Mouse (Mus musculus) heart, postnatal 14 days (tissue): ENCODE data around the gene Eomes. TPM values are rescaled to one million over a fixed set of nuclear protein-coding genes. Genes with fewer than 3 reads are reported as not detected.

ENCODE experiments used
- DNase-seq, 2 experiments: peaks; one replicate each; pipeline ENCODE4 v3.0.0; 2021 to 2022
- intact Hi-C: fragments of 180-260 bp; cut with DNase I; formaldehyde crosslinking; loops from one replicate; pipeline ENCODE4 v1.15.1; 2025
- total RNA-seq, 2 experiments: library from RNA; stranded (reverse); gene quantifications; 2 replicates each; pipeline ENCODE4 v1.2.3; 2021

Gene Eomes
- total RNA-seq, 2 experiments from 2014 or later: not detected

DNA sequence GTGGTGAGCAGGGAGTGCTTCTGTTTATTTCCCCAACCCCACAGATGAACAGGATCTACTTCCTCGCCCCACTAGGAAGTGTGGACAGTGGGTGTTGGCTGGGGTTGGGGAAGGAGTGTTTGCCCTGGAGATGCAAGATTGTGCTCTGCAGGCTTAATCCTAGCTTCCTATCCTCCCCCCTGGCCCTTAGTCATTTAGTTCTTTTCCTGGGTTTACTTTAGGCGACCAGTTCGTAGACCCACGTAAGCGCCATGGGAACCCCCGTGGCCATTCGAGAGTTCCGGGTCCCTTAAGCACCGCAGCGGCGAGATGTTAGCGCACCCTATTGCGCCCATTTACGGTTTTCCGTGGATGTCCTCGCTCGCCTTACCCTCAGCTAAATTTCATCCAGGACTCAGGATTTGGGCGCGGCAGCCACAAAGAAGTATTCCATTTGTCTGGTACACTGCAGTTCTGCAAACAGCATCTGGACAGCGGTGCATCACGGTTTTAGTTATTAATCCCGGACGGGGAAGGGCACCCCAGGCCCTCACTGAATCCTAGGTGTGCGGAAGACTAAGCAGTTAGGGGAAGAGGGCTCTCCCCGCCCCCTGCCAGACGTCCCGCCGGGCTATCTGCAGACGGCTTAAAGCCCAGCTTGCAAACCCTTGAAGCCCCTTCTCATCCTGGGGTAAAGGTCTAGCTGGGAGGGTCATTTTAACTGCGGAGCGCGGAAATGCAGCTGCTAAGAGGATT, 8.5 kb downstream of the Eomes start:
- intact Hi-C loops: loop anchor here (5.0 kb wide), 1 partner anchor 334 kb away; the partner anchor contains the start of gene Cmc1

DNA sequence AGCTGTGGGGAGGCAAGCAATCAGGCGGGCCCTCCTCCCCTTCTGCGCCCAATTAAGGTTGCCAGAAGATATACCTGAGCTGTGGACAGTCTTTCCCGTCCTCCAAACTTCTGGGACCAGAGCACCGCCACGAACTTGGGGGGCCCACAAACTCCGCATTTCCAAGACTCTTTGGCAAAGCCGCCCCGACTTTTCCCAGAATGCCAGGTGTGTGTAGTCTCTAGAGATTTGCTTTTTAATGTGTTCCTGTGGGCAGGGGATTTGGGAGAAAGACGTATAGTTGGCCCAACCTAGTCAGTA, 9.0 kb downstream of the Eomes start:
- intact Hi-C loops: loop anchor here (5.0 kb wide), 1 partner anchor 335 kb away; the partner anchor contains the start of gene Cmc1
- no peak for DNase-seq

More for the DNA sequence above, 8.5 kb downstream of the Eomes start:
- no peak for DNase-seq

DNA sequence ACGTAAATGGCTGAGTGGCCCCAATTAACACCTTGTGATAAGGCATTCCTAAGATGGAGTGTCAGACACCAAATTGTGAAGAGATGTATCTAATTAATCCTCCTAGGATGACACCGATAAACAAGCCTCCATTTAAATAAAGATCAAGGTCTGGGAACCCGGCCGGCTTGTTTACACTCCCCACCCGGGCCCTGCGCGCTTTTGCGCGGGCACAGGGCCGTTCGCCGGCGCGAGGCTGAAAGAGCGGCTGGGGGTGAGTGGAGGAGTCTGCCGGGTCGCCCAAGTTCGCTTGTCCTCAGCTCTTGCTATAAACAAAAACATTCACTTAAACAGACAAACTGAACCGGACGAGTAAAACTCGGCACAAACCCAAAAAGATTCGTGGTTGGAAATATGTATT, 9.6 kb downstream of the Eomes start:
- DNase-seq: no peak
- intact Hi-C loops: loop anchor here (2.0 to 5.0 kb wide), 2 partner anchors 335 to 435 kb away; partner anchors contain the start of gene Cmc1

DNA sequence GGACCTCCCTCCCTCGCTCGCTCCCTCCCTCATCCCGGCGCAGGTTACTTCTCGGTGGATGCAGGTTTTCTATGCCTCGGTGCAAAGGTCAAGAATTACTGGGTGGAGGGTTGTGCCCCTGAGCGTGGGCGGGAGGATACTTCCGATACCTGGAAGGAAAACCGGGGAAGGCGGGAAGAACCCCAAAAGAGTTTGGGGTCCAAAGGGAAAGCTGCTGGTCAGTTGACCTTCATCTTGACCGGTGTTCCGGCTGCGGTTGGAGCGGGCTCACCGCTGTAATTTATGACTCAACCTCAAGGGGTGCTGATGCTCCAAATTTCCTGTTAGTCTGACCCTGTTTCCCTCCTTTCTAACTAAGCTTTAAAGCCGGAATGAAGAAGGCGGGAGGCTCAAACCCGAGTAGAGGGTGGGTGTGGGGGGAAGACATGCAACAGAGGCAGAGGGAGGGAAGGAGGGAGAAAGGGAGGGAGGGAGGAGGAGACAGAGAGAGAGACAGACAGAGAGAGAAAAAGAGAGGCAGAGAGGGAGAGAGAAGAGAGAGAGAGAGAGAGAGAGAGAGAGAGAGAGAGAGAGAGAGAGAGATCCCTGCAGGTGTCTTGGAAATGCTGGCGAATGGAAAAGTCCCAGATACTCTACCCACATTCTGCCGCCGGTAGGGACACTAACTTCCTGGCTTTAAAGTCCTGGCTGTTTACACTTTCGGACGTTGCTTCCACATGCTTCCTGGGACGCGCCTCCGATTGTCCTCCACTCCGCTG, 10.3 kb downstream of the Eomes start:
- intact Hi-C loops: loop anchor here (2.0 to 5.0 kb wide), 2 partner anchors 336 to 436 kb away; partner anchors contain the start of gene Cmc1
- DNase-seq: peak; percentile 50 to 66

DNA sequence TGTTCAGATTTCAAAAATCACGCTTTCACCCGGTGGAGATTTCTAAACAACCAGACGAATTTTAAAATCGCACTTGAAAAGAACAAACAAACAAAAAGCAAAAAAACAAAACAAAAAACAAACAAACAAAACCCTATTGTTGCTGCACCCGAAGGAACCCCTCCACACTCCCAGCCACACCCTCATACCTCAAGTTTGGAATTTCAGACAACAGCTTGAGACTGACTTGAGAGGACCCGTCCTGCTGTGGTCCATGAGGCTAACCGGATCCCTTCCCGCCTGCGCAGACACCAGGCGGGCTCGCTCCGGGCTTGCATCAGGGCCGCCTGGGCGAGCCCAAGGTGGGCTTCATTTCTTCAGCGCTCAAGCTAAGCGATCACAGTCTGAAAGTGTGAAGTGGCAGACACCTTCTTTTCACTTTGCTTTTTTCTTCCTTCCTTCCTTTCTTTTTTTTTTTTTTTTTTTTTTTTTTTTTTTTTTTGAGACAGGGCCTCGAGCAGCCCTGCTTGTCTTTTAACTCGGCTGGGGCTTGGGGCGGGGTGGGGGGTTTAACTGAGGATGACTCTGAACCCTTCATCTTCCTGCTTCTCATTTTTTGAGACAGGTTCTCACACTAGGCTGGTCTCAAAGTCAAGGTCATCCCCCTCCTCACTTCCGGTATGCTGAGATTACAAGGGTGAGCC, 11.0 kb downstream of the Eomes start:
- intact Hi-C loops: loop anchor here (1.0 to 5.0 kb wide), 3 partner anchors 337 to 436 kb away; partner anchors contain the start of gene Cmc1
- no peak for DNase-seq

DNA sequence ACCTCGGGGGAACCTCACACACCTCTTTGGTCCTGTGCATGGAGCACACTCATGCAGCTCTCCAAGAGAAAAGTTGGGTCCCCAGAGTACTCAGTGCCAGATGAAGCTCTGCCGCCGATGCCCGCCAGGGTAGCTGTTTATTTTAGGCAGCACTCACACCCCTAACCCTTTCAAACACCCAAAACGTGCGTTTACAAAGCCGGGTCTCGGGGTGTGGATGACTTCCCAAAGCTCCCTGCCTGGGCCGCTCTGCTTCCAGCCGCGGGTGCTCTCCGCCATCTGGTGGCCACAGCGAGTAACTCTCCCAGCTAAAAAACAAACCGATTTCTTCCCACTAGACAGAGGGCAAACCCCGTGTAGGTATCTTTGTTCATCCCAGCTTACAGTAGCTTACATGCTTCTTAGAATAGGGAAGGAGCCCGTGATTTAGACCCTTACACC, 11.6 kb downstream of the Eomes start:
- intact Hi-C loops: loop anchor here (1.0 to 5.0 kb wide), 3 partner anchors 337 to 437 kb away; partner anchors contain the start of gene Cmc1
- peak; percentile 82 to 85 for DNase-seq

DNA sequence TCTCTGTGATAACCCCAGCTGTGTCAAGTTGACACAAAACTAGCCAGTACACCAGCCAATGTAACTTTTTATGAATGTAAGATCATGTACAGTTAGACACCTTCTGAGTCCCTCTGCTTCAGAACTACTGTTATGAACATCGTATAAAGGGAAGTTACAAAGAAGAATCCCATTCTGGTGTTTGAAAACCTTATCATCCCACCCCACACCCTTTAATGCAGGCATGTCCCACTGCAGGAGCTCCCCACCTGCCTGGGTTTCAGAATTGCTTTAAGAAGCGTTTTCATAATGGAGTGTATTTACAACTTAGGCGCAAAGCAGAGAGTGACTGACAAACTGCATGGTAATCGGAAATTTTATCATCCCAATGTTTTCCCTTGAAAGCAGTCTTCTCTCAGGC, 13.2 kb downstream of the Eomes start:
- DNase-seq: no peak
- intact Hi-C loops: no loop called here

DNA sequence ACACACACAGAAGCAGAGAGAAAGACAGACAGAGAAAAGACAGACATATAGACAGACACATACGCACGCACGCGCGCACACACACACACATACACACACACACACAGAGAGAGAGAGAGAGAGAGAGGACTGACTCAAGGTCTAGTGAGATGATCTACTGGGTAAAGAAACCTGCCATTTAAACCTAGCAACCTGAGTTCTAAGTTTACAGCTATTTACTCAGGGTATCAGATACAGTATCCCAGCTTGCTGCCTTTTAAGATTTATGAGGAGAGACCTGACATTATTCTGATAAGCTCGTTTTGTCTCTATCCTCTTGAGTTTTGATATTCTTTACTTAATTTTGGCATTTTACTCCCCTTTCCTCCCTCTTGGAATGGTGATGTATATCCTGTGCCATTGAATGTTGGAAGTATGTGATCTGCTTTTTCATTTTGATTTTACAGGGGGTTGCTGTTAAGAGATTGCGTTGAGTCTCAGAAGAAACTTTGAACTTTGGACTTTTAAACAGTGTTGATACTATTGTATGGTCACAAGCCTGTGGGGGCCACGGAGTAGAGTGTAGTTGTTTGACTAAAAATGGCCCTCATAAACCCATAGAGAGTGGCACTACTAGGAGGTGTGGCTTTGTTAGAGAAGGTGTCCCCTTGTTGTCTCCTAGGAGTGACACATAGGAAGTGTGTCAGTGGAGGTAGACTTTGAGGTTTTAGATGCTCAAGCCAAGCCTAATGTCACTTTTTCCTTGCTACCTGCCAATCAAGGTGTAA, 15.1 kb downstream of the Eomes start:
- intact Hi-C loops: no loop called here

DNA sequence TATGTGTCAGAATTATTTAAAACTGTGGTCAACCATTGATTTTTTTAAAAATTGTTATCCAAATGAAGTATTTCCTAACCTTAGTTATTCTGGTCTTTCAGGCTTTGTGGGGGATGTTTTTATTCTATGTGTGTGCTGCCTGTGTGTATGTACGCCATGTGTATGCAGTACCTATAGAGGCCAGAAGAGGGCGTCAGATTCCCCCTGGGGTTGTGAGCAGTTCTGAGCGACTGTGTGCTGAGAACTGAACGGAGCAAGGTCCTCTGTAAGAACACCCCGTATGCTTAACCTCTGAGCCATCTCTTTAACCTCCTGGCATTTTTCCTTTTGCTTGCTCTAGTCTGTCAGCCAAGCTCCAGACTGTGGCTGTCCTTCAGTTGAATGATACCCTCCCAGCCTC, 16.1 kb downstream of the Eomes start:
- no peak for DNase-seq
- intact Hi-C loops: no loop called here

More for the DNA sequence above, 15.1 kb downstream of the Eomes start:
- DNase-seq: no peak

DNA sequence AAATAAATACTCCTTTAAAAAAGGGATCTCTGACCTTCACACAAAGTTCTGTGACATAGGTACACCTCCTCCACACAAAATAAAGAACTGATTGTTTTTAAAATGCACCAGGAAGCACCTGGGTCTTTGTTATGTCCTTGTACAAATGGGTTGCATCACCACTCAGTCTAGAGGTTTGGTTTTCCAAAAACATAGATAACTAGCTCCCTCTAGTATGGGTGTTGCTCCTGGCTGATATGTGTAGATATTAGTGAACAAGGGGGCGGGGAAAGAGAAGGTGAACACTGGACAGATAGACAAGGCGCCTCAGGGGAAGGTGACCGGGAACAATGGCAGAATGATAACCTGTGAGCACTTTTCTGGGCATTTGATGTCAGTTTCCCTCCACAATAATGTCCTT, 17.9 kb downstream of the Eomes start:
- no peak for DNase-seq
- intact Hi-C loops: no loop called here

DNA sequence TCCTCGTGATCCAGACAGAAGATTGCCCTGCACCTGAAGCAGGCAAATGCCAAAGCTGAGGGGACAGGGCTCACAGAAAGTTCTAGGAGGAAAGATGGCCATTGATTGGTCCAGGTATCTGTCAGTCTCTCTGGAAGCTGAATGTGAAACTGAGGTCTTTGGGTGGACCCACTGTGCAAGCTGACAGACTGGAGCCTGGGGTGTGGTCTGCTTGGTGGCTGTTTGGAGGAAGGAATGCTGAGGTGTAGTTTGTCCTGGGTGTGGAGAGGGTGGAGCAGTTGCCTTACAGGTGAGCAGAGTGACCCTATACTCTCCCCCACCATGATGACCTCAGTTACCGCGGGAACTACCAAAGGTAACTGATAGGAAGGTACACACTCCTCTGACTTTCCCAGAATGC, 18.9 kb downstream of the Eomes start:
- no peak for DNase-seq
- intact Hi-C loops: no loop called here

DNA sequence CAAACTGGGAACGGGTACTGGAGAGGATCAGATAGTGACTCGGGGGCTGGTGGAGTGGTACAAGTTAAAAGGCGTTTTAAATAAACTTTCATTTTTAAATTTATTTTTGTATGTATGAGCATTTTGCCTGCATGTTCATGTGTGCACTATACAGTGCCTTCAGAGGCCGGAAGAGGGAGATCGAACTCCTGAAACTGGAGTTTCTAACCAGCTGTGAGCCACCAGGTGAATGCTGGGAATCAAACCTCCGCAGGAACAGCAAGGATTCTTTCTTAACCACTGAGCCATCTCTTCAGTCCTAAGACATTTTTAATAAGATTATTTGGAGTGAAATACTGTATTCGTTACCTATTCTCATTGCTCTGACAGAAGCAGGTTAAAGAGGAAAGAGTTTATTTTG, 20.0 kb downstream of the Eomes start:
- DNase-seq: no peak
- intact Hi-C loops: no loop called here

DNA sequence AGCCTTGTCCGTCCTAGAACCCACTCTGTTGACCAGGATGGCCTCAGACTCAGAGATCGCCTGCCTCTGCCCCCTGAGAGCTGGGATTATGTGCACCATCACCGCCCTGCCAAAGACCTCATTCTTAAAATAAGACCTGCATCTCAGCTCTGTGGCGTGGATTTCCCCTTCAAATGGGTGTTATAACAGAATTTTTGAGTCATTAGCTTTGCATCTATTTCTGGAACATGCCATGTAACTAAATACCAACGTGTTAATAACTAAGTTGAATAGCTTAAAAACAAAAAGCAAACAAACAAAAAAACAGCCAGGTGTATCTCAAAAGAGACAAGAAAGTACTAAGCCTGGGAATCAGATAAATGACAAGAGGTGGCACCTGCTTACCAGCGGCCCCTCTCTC, 23.0 kb downstream of the Eomes start:
- intact Hi-C loops: no loop called here
- no peak for DNase-seq

DNA sequence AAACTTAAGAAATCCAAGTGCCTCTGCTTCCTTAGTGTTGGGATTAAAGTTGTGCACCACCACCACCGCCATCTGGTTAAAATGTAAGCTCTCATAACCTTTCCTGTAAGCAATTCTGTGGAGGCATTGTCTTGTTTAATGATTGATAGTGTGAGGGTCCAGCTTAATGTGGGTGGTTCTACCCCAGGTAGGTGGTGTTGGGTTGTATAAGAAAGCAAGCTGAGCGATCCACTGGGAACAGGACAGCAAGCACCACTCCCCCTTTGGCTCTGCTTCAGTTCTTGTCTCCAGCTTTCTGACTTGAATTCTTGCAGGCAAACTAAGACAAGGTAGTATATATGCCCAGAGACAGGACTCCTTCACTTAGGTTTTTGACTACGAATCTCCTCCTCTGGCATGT, 26.6 kb downstream of the Eomes start:
- intact Hi-C loops: no loop called here
- DNase-seq: no peak

DNA sequence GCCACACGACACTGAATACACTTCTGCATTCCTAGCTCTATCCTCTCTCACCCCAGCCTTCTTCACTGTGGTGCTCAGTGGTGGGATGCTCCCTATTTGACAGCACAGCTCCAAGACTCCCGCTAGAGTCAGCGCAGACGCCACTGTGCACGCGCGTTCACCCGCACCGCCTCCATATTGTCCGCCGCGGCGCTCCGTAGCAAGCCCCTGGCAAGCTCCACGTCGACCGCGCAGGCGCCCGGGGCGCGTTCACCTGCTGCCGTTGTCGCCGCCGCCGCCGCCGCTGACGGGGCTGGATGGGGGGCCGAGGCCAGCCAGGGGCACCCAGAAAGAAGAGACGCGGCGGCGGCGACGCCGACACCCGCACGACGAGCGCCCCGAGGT, 28.0 kb downstream of the Eomes start, which contains the start of gene Golga4:
Golga4 (plus strand) TSS at position 248 of the 384 bp plus-strand sequence.
- intact Hi-C loops: no loop called here
- peak; percentile 91 to 94 for DNase-seq

DNA sequence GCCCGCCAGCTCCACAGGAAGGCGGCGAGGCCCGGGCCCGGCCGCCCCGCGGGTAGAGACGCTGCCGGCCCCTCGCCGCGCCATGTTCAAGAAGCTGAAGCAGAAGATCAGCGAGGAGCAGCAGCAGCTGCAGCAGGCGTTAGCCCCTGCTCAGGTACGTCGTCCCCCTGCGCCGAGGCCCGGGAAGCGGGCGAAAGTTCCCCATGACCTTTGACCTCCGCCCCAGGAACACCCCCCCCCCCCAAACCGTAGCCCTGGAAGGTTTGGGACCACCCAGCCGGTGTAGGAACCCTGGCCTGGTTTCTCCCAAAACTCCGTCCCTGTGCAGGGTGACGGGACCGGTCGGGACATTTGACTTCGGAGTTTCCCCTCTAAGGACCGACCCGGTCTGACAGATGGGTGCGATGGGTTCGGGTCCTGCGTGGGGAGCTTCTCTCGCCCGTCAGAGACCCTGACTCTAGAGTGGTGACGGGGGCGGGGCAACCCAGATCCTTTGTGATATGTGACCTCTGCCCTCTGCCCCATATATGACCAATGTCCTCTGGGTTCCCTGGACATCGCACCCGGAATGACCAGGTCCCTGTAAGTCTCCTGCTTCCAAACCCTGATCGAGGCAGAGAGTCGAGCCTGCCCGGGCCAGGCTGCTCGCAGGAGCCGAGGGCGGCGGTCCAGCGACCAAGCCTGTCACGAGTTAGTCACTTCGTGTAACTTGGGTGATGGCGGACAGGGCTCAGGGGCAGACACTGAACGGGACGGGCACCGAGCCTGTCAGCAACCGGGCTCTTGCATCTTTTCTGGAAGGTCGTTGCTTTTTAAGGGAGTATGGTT, 28.6 kb downstream of the Eomes start:
- intact Hi-C loops: no loop called here
- DNase-seq: peak; percentile 55 to 60

DNA sequence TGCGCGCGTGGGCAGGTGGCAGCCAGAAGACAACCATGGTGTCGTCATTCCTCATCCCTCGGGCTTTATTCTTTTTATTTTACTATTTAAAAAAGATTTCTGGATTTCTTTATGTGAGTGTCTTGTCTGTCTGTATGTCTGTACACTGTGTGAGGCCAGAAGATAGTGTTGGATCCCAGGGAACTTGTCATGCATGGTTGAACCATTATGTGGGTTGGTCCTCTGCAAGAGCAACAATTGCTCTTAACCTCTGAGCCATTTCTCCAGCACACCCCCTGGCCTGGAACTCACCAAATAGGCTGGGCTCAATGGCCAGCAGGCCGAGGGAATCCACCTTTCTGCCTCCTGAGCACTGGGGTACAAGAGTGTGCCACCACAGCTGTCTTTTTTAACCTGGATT, 29.5 kb downstream of the Eomes start:
- intact Hi-C loops: no loop called here
- DNase-seq: no peak

DNA sequence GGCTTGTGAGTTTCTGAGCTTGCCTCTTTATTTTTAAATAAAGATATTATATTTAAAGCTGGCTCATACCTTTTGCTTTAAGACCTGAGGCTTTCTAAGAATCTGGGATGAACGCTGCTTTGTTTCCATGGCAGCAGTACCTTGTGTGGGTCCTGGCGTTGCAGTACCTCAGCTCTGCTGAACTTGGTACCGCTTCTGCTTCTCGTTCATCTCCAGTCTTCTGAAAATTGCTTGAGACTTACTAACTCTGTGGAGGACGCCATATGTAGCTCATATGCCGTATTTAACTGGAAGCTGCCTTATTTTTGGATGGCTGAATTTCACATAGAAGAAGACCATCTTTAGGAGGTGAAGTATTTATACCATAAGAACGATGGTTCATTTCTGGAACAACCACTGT, 30.6 kb downstream of the Eomes start:
- no peak for DNase-seq
- intact Hi-C loops: no loop called here

DNA sequence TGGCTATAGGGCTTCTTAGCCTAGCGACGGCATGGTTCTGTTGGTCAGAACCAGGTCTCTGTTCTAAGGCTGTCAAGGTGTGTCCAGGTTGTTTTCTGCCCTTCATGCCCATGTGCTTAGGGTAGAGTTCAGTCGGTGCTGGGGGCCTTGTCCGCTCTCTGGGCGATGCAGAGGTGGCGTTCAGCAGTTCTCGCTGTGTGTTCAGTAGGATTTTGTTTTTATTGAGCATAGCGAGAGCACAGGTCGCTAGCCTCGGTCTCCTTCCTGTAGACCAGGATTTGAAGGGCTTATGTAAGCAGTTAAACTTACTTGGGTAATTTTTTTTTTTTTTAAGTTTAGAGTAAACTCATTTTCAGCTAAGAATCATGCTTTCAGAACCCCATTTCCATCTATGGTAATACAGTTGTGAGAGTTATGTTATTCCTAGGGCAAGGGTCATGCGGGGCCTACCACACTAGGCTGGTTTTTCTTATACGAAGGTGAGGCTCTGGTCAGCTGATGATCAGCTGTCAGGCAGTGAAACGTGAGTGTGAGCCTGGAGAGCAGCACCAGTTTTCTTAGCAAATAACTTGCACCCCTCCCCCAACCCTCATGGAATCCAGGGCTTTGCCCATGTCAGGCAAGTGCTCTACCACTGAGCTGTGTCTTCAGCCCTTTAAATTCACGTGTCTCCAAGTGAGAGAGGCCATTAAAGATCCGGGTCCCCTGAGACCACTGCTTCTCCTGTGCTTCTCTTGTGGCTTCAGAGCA, 33.1 kb downstream of the Eomes start:
- intact Hi-C loops: no loop called here
- DNase-seq: no peak
